Mouse (Mus musculus): Measurements from ENCODE around the gene Smyd1.
"Not testable (repeated sequence)": the region's sequence is repeated elsewhere in the genome, so short reads cannot be mapped to it uniquely, and the experiment has no call there.

Smyd1 gene

GRCm38 (mm10) chr6:71321826-71322283, at the start of gene Smyd1:
Gene Smyd1, minus strand, starts transcription at chr6:71322233.
- DNase-seq = no peak

DNA sequence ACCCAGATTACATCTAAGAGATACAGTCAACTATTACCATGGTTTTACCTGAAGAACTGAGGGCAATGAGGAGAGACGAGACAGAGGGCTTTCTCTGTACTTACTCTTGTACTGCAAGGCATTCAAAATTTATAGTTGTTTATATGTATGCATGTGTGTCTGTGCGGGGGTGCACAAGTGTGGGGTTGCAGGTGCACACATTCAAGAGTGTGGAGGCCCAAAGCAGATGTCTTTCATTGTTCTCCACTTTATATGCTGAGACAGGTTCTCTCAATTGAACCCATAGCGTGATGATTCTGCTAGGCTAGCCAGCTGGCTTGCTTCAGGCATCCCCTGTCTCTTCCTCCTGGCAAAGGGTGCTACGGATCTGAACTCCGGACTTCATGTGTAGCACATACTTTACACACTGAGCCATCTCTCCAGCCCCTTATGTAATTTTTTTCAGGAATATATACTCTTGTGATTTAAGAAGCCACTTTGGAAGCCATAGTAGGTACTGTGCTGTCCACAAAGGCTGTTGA, 49.1 kb upstream of the Smyd1 start:
- no peak for DNase-seq

- no peak for DNase-seq
Measured at GRCm38 (mm10) chr6:71369416-71369815, 47.4 kb upstream of the Smyd1 start.

DNA sequence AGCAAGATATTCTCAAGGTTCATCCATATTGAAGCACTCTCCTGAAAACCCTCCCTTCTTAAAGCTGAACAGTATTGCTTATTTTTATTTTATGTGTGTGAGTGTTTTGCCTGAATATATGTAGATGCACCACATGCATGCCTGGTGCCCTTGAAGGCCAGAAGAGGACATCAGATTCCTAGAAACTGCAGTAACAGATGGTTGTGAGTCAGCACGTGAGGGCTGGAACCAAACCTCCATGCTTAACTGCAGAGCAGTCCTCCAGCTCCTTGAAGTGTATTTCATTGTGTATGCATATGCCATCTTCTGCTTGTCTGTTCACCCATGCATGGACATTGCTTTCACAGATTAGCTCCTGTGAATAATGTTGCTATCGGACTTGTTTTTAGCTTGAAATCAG, 42.0 kb upstream of the Smyd1 start:
- no peak for DNase-seq

DNA sequence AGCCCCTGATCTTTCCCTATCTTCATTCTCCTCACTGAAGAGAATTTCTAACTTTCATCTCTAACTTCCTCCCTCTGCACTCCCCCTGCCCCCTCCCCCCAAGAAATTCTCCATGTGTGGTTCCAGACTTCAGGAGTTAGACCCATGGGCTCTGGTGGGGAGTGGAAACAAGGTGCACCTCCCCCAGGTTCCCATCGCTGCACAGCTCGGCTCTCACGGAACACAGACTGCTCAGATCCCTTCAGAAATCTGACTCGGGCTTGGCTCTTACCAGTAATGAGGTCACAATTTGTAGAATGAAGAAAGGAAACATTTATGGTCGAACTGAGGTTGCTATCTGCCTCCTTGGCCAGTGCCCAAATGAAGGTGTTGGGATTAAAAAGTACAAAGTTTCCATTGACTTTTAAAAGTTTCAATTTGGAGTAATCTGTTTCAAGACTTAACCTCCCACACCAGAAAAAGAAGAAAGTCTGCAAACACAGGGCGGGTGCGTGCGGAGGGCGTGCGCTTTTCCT, 39.2 kb upstream of the Smyd1 start:
- DNase-seq = no peak

DNA sequence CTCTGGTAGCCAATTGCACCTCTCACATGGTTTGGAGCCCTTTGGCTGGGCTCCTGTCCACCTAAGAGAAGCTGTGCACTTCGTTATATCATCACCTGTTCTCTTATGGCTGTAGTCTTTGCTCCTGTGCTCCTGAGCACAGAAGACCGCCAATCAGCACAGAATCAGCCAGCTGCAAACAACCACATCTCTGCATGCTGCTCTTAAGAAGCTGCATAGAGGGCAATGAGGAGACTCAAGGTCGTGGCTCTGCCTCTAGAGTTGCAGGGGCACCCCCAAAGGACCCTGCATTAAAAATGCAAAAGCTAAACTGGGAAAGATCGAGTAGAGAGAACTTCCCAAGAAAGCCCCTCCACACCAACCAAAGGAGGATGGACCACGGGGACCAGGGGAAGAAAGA, 38.7 kb upstream of the Smyd1 start:
- DNase-seq = no peak

- no peak for DNase-seq
Measured at GRCm38 (mm10) chr6:71360221-71360620, 38.2 kb upstream of the Smyd1 start.

DNA sequence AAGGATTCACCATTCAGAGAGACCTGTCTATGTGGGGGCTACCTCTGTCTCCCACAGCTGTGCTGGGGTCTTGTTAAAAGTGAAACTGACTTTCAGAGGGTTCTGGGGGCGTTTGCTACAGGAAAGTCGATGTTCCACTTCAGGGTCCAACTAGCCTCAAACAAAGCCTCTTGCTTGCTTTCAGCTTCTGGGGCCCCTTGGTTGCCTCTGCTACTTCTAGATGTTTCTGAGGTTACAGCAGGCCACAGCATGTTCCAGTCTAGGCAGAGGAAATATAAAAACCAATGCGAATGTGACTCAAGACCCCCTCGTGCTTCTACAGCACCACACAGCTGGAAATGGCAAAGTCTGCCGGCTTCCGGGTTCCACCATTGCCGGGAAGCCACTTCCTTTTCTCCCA, 35.5 kb upstream of the Smyd1 start:
- no peak for DNase-seq

DNA sequence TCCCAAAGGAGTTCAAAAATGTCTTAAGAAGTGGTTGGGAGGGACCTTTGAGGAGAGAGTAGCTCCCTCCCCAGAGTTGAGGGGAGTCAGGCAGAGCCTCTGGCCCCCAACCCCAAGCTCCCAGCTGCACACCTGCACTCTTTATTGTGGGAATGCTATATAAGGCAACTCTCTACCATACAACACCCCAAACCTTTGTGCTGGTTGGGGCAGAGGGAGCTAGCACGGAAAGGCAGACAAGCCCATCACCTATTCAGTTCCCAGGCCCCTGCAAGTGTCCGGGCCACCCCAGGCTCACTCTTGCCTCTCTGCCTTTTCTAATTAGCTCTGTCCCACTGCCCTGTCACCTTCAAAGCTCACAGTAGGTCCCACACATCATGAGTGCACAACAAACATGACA, 31.7 kb upstream of the Smyd1 start:
- no peak for DNase-seq

- DNase-seq = no peak
Measured at GRCm38 (mm10) chr6:71352866-71353427, 30.9 kb upstream of the Smyd1 start.

DNA sequence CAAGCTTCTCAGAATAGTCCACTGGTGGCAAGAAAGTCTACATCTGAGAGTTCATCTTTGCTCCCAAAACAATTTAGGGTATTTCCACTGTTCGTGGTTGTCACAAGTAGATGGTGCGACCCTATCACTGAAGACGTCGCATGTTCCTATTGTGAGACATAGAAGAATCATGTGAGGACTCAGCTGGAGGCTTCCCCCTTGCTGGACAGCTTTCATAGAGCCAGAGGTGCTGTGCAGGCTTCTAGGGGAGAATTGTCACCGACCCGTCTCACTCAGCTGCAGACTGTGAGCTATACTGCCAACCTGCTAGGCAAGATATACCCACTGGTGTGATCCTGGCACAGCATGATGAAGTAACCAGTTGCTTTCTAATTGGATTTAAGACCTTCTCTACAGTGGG, 30.2 kb upstream of the Smyd1 start:
- no peak for DNase-seq

DNA sequence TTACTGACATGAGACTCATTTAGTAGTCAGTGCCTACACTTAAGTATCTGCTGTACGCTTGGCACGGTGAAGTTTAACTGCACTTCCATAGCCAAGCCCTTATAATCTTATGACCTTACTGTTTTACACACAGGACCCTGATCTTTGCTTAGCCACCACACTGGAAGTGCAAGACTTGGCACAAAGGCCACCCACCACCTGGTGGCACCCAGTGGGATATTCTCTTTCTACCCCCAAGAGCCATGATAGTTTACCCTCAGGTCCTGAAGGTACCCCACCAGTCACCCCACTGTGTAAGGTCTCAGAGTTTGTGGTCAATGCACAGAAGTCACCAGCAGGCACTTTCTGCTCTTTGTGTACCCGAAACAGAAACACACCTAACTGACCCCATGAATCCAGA, 29.2 kb upstream of the Smyd1 start:
- no peak for DNase-seq

DNA sequence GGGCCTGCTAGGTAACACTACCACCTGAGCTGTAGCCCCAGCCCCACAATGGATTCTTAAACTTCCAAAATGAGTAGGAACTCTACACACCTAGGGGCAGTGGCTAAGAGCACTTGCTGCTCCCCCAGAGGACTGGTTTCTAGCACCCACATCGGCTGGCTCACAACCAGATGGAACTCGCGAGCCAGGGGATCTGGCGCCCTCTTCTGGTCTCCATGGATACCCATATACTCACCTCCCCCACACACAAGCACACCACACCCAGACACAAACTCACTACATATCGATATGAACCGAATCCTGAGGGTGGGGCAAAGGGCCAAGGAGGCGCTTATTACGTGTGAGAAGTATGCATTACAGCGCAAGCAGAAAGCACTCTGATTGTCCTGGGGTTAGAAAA, 26.0 kb upstream of the Smyd1 start:
- DNase-seq = no peak

GRCm38 (mm10) chr6:71341179-71341578, 19.1 kb upstream of the Smyd1 start:
- DNase-seq = no peak

DNA sequence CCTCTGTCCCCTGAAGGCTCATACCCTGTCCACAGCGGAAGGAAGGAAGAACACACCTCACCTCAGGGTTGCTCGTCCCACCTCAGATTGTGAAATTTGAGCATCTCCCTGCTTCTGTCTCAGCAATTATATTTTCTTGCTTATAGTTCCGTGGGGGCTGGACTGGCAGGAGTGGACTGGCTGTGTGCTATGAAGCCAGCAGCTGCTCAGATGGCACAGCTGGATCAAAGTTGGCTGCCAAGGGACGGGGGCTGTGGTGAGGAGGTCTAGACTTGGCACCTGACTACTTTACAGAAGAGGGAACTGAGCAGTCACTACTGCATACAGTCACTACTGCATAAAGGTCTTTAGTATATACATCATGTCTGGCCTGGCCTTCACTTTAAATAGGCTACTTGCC, 17.3 kb upstream of the Smyd1 start:
- no peak for DNase-seq

GRCm38 (mm10) chr6:71338941-71339340, 16.9 kb upstream of the Smyd1 start:
- no peak for DNase-seq

GRCm38 (mm10) chr6:71337666-71338065, 15.6 kb upstream of the Smyd1 start:
- no peak for DNase-seq

DNA sequence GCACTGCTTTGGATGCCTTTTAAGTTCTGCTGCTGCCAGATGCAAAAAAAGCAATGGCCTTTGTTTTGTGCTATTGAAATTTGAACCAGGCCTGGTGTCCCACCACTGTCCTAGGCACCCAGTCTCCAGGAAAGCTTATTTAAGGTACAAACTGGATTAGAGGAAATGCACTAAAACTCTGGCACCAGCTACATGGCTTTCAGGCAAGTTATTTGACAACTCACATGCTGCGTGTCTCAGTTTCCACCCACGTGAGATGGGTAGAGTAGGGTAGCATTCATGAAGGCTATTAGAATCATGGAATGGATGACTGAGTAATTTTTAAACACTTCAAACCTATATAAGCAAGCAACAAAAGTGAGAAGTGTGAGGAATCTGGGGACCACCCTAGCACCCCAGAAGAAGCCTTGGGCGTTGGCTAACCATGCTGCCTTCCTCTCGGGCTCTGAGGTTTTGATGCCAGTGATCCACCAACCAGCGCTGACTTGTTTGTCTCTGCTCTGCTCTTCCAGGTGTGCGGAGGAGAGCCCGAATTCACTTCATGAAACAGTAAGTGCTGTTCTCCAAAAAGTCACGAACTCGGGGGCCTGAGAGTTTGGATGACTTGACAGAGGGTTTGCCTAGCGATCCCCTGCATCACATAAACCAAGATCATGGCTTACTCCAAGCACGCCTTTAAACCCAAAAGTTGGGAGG, 11.7 kb upstream of the Smyd1 start:
- DNase-seq = no peak

GRCm38 (mm10) chr6:71333031-71333430, 11.0 kb upstream of the Smyd1 start:
- DNase-seq = no peak

- DNase-seq = no peak
Measured at GRCm38 (mm10) chr6:71332236-71332965, 10.4 kb upstream of the Smyd1 start.

DNA sequence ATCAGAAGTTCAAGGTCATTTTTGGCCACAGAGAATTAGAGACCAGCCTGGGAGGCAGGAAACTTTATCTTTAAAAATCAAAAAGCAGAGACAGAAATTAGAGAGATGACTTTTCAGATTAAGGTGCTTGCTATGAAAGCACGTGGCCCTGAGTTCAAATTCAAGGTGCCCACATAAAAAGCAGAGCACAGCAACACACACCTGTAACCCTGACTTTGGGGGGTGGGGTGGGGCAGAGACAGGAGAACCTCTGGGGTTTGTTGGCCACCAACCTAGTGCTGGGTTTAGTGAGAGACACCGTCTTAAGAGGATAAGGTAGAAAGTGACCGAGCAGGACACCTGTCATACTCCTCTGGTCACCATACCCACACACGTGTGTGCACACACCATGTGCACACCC, 9.5 kb upstream of the Smyd1 start:
- not testable (repeated sequence) for DNase-seq

GRCm38 (mm10) chr6:71330486-71330885, 8.5 kb upstream of the Smyd1 start:
- DNase-seq = no peak

DNA sequence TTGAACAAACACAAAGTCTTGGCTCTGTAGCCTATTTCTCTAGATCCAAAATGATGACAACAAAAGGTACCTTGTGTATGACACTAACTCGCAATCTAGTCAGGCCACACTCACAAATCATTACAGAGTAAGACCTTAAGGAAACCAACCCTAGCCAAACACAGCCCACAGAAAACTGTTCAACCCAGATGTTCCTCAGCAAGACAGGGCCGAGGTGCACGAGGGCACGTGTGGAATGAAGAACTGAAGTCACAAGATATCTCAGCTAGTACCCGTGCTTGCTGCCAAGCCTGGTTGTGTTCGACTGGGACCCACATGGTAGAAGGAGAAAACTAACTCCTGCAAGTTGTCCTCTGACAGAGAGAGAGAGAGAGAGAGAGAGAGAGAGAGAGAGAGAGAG, 7.8 kb upstream of the Smyd1 start:
- no peak for DNase-seq

DNA sequence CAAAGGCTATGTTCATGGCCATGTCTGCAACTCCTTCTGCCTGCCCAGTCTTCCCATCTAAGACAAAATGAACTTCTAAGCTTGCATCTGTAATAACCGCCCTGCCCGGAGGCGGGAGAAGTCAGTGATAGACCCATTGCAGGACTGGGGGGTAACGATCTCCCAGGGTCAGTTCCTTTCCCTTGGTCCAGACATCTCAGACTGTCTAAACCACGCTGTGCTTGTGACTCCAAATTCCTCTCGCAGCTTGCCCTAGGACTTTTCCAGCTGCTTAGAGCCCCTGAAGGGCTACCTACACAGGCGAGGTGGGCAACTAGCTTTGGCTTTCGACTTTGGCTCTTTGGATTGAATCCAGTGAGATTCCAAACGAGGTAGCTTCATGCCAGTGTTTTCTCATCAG, 2.8 kb upstream of the Smyd1 start:
- no peak for DNase-seq

Measured in cerebellum, postnatal 36 days (tissue).